Mouse (Mus musculus): ENCODE data around the gene Ccr1.

- TF ChIP-seq CTCF (IDR thresholded peaks at IDR 0.05; ENCODE audit: extremely low read depth, insufficient read depth, insufficient read length, insufficient replicate concordance) = no peak
- TF ChIP-seq POLR2A (IDR thresholded peaks at IDR 0.05; ENCODE audit: low read depth, low read length) = no peak
Observed at GRCm38 (mm10) chr9:123953551-123953950, 14.9 kb downstream of the Ccr1 start.

Data from spleen, adult 2 months (tissue).